Mouse (Mus musculus): ENCODE measurements around the gene Mycbpap.

- TF ChIP-seq CTCF (IDR thresholded peaks at IDR 0.05; ENCODE audit: borderline replicate concordance, insufficient read depth, low read depth, low read length) (no peak), POLR2A (IDR thresholded peaks at IDR 0.05; ENCODE audit: borderline replicate concordance, insufficient read depth, low read length) (no peak)
Observed at GRCm38 (mm10) chr11:94538733-94539292, 17.3 kb upstream of the Mycbpap start.
